Mouse (Mus musculus) midbrain, embryonic 12.5 days (tissue): Measurements from ENCODE around the gene Gabpa. TPM values are rescaled to one million over a fixed set of nuclear protein-coding genes. Genes with fewer than 3 reads are reported as not detected.
A peak's percentile ranks its signal among the peaks of the same experiment; 100 is the strongest.

Experiments
- ATAC-seq: fragments of 200-750 bp; cut with Nextera tagmentation; 2 replicates; pipeline ENCODE4 v1.8.0; 2017; ENCODE audit warnings: low read depth, moderate TSS enrichment, moderate library complexity; ENCODE audit not compliant: low FRiP score
- H3K27ac ChIP-seq: fragments of 300-500 bp; sonication (generic); replicated peaks from 2 replicates; pipeline ENCODE4 v1.5.1; 2016; ENCODE audit warnings: mild to moderate bottlenecking
- H3K27me3 ChIP-seq: fragments of 300-500 bp; sonication (generic); 2 replicates; pipeline ENCODE4 v1.6.1; 2016; ENCODE audit warnings: mild to moderate bottlenecking
- H3K36me3 ChIP-seq: fragments of 300-500 bp; sonication (generic); 2 replicates; pipeline ENCODE4 v1.6.1; 2016
- H3K4me1 ChIP-seq: fragments of 300-500 bp; sonication (generic); 2 replicates; pipeline ENCODE4 v1.6.1; 2016
- H3K4me2 ChIP-seq: fragments of 300-500 bp; sonication (generic); replicated peaks from 2 replicates; pipeline ENCODE4 v1.6.1; 2016; ENCODE audit warnings: mild to moderate bottlenecking, moderate library complexity
- H3K4me3 ChIP-seq: fragments of 300-500 bp; sonication (generic); 2 replicates; pipeline ENCODE4 v1.5.1; 2016; ENCODE audit warnings: mild to moderate bottlenecking
- H3K9ac ChIP-seq: fragments of 300-500 bp; sonication (generic); replicated peaks from 2 replicates; pipeline ENCODE4 v1.6.1; 2016; ENCODE audit warnings: mild to moderate bottlenecking, moderate library complexity
- H3K9me3 ChIP-seq: fragments of 300-500 bp; sonication (generic); 2 replicates; pipeline ENCODE4 v1.6.1; 2016; ENCODE audit warnings: mild to moderate bottlenecking
- WGBS: fragments of 180-500 bp; shearing (Covaris S2); methylation state at CpG from one replicate; pipeline ENCODE4 v1.1.7; 2016; 5-methylcytosine and 5-hydroxymethylcytosine counted together
- polyA plus RNA-seq: library from polyadenylated mRNA; unstranded; fragments of >200 nt; fragmentation: Nextera tagmentation; extraction: Ambion mirVana; gene quantifications from 2 replicates; pipeline ENCODE4 v1.2.1, GENCODE M21; 2016

Gene Gabpa
- polyA plus RNA-seq, 1 experiment from 2014 or later: 38.5 TPM

DNA sequence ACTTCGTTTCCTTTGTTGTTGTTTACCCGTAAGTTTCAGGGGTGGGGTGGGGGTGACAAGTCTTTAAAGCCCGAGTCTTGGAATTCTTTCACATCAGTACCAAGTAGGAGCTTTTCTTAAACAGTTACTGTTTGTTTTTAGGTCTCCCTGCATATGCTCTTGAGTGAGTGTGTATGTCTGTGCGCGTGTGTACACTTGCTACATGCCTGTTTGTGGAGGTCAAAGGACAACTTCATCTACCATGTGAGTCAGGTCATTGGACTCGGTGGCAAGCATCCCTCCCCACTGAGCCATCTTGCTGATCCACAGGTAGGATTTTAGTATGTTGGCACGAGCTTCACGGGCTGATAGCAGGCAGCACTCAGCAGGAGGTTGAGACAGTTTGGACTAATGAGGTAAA, 39.1 kb downstream of the Gabpa start:
- H3K27me3 ChIP-seq: no peaks in the 10 kb centered on the region
- no peak for ATAC-seq
- WGBS: 83% methylated on average over 8 of the region's 8 CpGs
- no peaks in the 10 kb centered on the region for H3K9me3 ChIP-seq
- H3K4me3 ChIP-seq: no peak overlapping the region
- 0 out of 2 replicates have a peak, but pooled peaks cover 8% of the 10 kb centered on the region for H3K4me1 ChIP-seq
- H3K9ac ChIP-seq: no peak overlapping the region
- no peaks in the 10 kb centered on the region for H3K36me3 ChIP-seq
- no peak overlapping the region for H3K27ac ChIP-seq
- H3K4me2 ChIP-seq: no peak overlapping the region

GRCm38 (mm10) chr16:84875012-84875717, 40.4 kb downstream of the Gabpa start:
- no peaks in the 10 kb centered on the region for H3K27me3 ChIP-seq
- ATAC-seq: no peak
- no peak overlapping the region for H3K4me3 ChIP-seq
- WGBS: 80% methylated on average over 24 of the region's 24 CpGs
- H3K9me3 ChIP-seq: no peaks in the 10 kb centered on the region
- H3K4me2 ChIP-seq: no peak overlapping the region
- H3K27ac ChIP-seq: no peak overlapping the region
- H3K9ac ChIP-seq: no peak overlapping the region
- H3K4me1 ChIP-seq: 0 out of 2 replicates have a peak, but pooled peaks cover 8% of the 10 kb centered on the region
- no peaks in the 10 kb centered on the region for H3K36me3 ChIP-seq

DNA sequence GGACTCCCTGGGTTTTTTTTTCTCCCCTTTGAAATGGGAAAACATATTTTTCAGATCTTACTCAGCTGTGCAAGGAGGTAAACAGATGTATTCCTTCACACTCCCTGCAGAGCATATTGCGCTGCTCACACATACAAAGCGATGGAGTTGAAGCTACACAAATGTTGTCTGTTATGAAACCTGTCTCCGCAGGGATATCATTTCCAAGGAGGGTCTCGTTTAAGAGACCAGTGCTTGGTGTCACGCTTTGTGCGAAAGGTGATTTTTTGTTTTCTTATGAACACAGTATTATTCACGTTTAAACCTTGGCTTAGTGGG, 41.0 kb downstream of the Gabpa start:
- ATAC-seq: no peak

GRCm38 (mm10) chr16:84876082-84876481, 41.4 kb downstream of the Gabpa start:
- Histone ChIP-seq H3K9me3 (no peaks in the 10 kb centered on the region), H3K27ac (no peak overlapping the region), H3K4me3 (no peak overlapping the region), H3K4me1 (0 out of 2 replicates have a peak, but pooled peaks cover 8% of the 10 kb centered on the region), H3K27me3 (no peaks in the 10 kb centered on the region), H3K9ac (no peak overlapping the region), H3K36me3 (no peaks in the 10 kb centered on the region), H3K4me2 (no peak overlapping the region)
- WGBS: 63% methylated on average over 8 of the region's 8 CpGs
- no peak for ATAC-seq

More for the DNA sequence above, 41.0 kb downstream of the Gabpa start:
- WGBS: 90% methylated on average over 7 of the region's 7 CpGs
- no peak overlapping the region for H3K27ac ChIP-seq
- H3K4me1 ChIP-seq: 0 out of 2 replicates have a peak, but pooled peaks cover 8% of the 10 kb centered on the region
- no peaks in the 10 kb centered on the region for H3K27me3 ChIP-seq
- no peaks in the 10 kb centered on the region for H3K36me3 ChIP-seq
- H3K4me3 ChIP-seq: no peak overlapping the region
- no peak overlapping the region for H3K4me2 ChIP-seq
- no peaks in the 10 kb centered on the region for H3K9me3 ChIP-seq
- H3K9ac ChIP-seq: no peak overlapping the region

DNA sequence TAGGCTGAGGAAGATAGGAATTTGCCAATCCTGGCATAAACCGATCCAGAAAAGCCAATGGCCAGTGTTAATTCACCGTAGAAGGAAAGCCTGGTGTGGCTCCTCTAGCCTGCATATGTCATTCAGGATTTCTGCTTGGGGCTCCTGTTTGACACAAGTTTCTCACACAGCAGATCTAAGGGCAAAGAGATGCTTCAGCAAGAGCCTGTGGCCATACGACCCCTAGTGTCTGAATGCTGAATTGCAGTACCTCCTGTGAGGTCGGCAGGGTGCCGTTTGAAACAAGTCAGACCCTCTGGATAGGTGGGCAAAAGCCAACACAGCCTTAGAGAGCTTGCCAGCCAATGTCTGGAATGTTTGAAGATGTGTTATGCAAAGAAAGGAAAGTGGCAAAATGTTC, 44.4 kb downstream of the Gabpa start:
- Histone ChIP-seq H3K9ac (no peak overlapping the region), H3K4me3 (no peak overlapping the region), H3K36me3 (no peaks in the 10 kb centered on the region), H3K27ac (no peak overlapping the region), H3K27me3 (no peaks in the 10 kb centered on the region), H3K4me1 (0 out of 2 replicates have a peak, but pooled peaks cover 8% of the 10 kb centered on the region), H3K9me3 (no peaks in the 10 kb centered on the region), H3K4me2 (no peak overlapping the region)
- WGBS: 25% methylated on average over 5 of the region's 5 CpGs
- no peak for ATAC-seq

GRCm38 (mm10) chr16:84881168-84881567, 46.4 kb downstream of the Gabpa start:
- Histone ChIP-seq H3K4me1 (0 out of 2 replicates have a peak, but pooled peaks cover 2% of the 10 kb centered on the region), H3K4me2 (no peak overlapping the region), H3K9me3 (no peaks in the 10 kb centered on the region), H3K9ac (no peak overlapping the region), H3K27me3 (no peaks in the 10 kb centered on the region), H3K27ac (no peak overlapping the region), H3K4me3 (no peak overlapping the region), H3K36me3 (no peaks in the 10 kb centered on the region)
- WGBS: 88% methylated on average over 9 of the region's 9 CpGs
- 0 out of 2 replicates have a peak, but pooled peaks have one; percentile 8 for ATAC-seq

DNA sequence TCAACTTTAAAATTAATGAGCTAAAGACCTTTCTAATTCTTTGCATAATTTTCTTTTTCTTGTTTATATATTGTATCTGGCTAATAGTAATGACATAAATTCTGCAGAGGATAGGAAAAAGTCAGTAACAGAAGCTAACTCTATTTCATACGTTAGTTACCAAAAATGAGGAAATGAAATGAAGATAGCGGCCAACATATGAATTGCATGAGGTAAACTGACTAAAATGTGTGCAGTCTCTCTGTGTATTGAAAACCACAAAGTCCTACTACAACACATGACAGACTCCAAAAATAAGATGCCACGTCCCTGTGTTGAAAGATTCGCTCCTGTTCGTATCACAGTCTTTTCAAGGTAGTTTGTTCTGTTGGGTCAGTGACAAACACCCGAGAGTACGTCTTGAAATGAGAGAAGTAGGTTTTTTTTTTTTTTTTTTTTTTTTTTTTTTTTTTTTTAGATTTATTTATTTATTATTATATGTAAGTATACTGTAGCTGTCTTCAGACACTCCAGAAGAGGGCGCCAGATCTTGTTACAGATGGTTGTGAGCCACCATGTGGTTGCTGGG, 47.1 kb downstream of the Gabpa start:
- H3K27me3 ChIP-seq: no peaks in the 10 kb centered on the region
- no peak overlapping the region for H3K4me3 ChIP-seq
- no peaks in the 10 kb centered on the region for H3K36me3 ChIP-seq
- no peak overlapping the region for H3K9ac ChIP-seq
- H3K4me2 ChIP-seq: no peak overlapping the region
- H3K4me1 ChIP-seq: no peaks in the 10 kb centered on the region
- H3K9me3 ChIP-seq: no peaks in the 10 kb centered on the region
- H3K27ac ChIP-seq: no peak overlapping the region
- ATAC-seq: no peak
- 85% methylated on average over 8 of the region's 8 CpGs for WGBS

DNA sequence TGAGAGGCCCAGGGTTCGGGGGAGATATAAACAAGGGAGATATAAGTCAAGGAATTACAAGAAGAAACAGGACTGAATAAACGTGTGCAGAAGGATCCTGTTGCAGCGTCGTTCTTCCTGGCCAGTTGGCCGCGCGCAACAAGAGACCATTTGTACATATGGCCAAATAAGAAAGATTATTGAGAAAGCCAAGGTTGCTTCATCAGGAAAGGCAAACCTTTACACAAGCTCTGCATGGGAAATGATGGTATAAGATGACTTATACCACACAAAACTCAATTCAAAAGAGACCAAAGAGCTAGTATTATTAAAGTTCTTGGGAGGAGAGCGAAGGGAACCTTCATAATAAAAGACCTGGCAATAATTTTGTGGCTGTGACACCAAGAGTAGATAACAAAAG, 49.8 kb downstream of the Gabpa start:
- H3K27ac ChIP-seq: no peak overlapping the region
- H3K9ac ChIP-seq: no peak overlapping the region
- no peaks in the 10 kb centered on the region for H3K36me3 ChIP-seq
- ATAC-seq: no peak
- 85% methylated on average over 8 of the region's 8 CpGs for WGBS
- no peaks in the 10 kb centered on the region for H3K4me1 ChIP-seq
- H3K4me2 ChIP-seq: no peak overlapping the region
- no peaks in the 10 kb centered on the region for H3K9me3 ChIP-seq
- H3K4me3 ChIP-seq: no peak overlapping the region
- H3K27me3 ChIP-seq: no peaks in the 10 kb centered on the region

- no peaks in the 10 kb centered on the region for H3K36me3 ChIP-seq
- no peak overlapping the region for H3K4me2 ChIP-seq
- H3K4me3 ChIP-seq: no peak overlapping the region
- 93% methylated on average over 4 of the region's 4 CpGs for WGBS
- no peak for ATAC-seq
- H3K9ac ChIP-seq: no peak overlapping the region
- no peaks in the 10 kb centered on the region for H3K4me1 ChIP-seq
- no peaks in the 10 kb centered on the region for H3K27me3 ChIP-seq
- H3K27ac ChIP-seq: no peak overlapping the region
- H3K9me3 ChIP-seq: no peaks in the 10 kb centered on the region
Measured at GRCm38 (mm10) chr16:84902995-84903394, 68.3 kb downstream of the Gabpa start.

GRCm38 (mm10) chr16:84911477-84912165, 76.9 kb downstream of the Gabpa start:
- Histone ChIP-seq H3K4me2 (no peak overlapping the region), H3K9me3 (no peaks in the 10 kb centered on the region), H3K4me3 (no peak overlapping the region), H3K9ac (no peak overlapping the region), H3K27ac (no peak overlapping the region), H3K4me1 (peaks cover 2% of the 10 kb centered on the region; the same call in 1 of the 2 replicates), H3K27me3 (no peaks in the 10 kb centered on the region), H3K36me3 (no peaks in the 10 kb centered on the region)
- no peak for ATAC-seq
- WGBS: 92% methylated on average over 8 of the region's 8 CpGs
